Mouse (Mus musculus): Measurements from ENCODE around the gene Camk2g. TPM values are rescaled to one million over a fixed set of nuclear protein-coding genes. Genes with fewer than 3 reads are reported as not detected.
A peak's percentile ranks its signal among the peaks of the same experiment; 100 is the strongest.

The Camk2g gene
- polyA plus RNA-seq, 2 experiments, result 3.9 to 5.4 TPM

DNA sequence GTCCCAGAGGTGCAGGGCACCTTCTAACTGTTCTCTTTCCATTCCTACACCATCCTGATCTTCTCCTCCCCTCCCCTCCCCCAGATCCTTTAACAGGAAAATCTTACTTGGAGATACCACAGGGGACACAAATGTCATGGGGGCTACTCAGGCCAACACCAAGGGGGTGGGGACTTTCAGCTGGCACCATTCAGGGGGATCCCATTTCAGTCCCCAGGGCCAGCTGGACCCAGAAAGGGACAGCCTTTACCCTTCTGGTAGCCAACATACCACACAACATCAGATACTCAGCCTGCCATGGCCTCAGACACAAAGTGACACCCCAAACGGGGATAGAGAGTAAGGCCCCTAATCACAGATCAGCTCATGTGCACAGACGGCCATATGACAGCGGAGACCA is 5.7 kb downstream of the Camk2g start:
- 59% methylated on average over 3 of the region's 3 CpGs for WGBS (ENCODE audit: insufficient replicate concordance)
- Histone ChIP-seq H3K4me2 (ENCODE audit: low read depth) (no peak overlapping the region), H3K9me3 (ENCODE audit: control insufficient read depth, low read length) (no peaks in the 10 kb centered on the region), H3K36me3 (replicated peaks; ENCODE audit: control insufficient read depth, insufficient read depth, low read depth) (no peaks in the 10 kb centered on the region), H3K4me1 (replicated peaks; ENCODE audit: control insufficient read depth in 2 of 2, insufficient read depth in 2 of 2, low read length in 1 of 2) (peaks cover 0 to 24% of the 10 kb centered on the region in 2 experiments; a peak in 2 of 4 replicates), H3K9ac (replicated peaks) (no peak overlapping the region), H3K27ac (no peak overlapping the region), H3K27me3 (ENCODE audit: control insufficient read depth, insufficient read depth, low read length) (no peaks in the 10 kb centered on the region), H3K4me3 (ENCODE audit: insufficient read depth in 1 of 2, low read depth in 2 of 2, low read length in 2 of 2) (no peak overlapping the region)
- no peak for ATAC-seq (ENCODE audit: insufficient read depth)
- TF ChIP-seq CTCF (IDR thresholded peaks at IDR 0.05; ENCODE audit: low read depth) (no peak), EP300 (IDR thresholded peaks at IDR 0.05; ENCODE audit: low read depth) (no peak)
- DNase-seq (ENCODE audit: low read depth in 3 of 3, low spot score in 3 of 3), result no peak

DNA sequence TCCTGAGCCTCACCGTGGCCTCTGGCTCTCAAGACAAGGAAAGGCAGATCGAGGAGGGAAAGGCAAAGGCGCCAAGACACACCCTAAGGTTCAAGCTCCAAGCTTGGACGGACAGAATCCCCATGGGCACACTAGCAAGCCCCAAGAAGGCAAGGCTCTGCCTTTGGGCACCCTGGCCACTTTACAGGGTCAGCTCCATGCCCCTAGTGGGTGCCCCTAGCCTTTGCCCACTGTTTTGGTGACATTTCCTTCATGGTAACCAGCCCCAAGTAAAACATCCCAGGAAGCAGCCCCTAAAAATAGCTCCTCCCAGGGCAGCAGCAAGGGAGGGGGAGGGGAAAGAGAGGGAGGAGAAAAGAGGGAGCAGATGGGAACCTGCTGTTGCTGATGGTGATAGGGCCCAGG is 7.3 kb downstream of the Camk2g start:
- no peak overlapping the region for H3K4me3 ChIP-seq (ENCODE audit: insufficient read depth in 1 of 2, low read depth in 2 of 2, low read length in 2 of 2)
- ATAC-seq (ENCODE audit: insufficient read depth) (no peak), DNase-seq (ENCODE audit: low read depth in 3 of 3, low spot score in 3 of 3) (no peak)
- no peak for TF ChIP-seq CTCF (IDR thresholded peaks at IDR 0.05; ENCODE audit: low read depth)
- H3K9ac ChIP-seq (replicated peaks), result no peak overlapping the region
- H3K27ac ChIP-seq, result no peak overlapping the region
- H3K4me2 ChIP-seq (ENCODE audit: low read depth), result no peak overlapping the region
- no peaks in the 10 kb centered on the region for H3K9me3 ChIP-seq (ENCODE audit: control insufficient read depth, low read length)
- H3K36me3 ChIP-seq (replicated peaks; ENCODE audit: control insufficient read depth, insufficient read depth, low read depth), result no peaks in the 10 kb centered on the region
- 50% methylated on average over 4 of the region's 4 CpGs for WGBS (ENCODE audit: insufficient replicate concordance)
- no peaks in the 10 kb centered on the region for H3K27me3 ChIP-seq (ENCODE audit: control insufficient read depth, insufficient read depth, low read length)
- peaks cover 0 to 18% of the 10 kb centered on the region in 2 experiments; a peak in 2 of 4 replicates for H3K4me1 ChIP-seq (replicated peaks; ENCODE audit: control insufficient read depth in 2 of 2, insufficient read depth in 2 of 2, low read length in 1 of 2)

DNA sequence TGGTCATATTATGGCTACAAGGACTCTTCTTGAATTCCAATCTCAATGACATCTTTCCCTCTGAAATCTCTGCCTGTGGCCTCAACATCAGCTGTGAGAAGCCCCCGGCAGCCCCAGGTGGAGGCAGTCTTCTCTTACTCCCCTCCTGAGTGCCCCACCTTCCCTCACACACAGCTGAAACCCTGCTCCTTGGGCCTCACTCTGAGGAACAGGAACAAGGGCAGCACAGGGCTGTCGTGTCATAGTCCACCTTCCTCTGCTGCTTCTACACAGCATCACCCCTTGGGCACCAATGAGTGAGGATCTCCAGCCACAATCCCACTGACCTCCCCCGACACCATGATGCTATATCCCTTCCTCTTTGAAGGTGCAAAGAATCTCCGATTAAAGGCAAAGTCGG is 7.9 kb downstream of the Camk2g start:
- DNase-seq (ENCODE audit: low read depth in 3 of 3, low spot score in 3 of 3), result no peak
- H3K9me3 ChIP-seq (ENCODE audit: control insufficient read depth, low read length), result no peaks in the 10 kb centered on the region
- ATAC-seq (ENCODE audit: insufficient read depth), result no peak
- no peak overlapping the region for H3K27ac ChIP-seq
- peaks cover 0 to 18% of the 10 kb centered on the region in 2 experiments; a peak in 2 of 4 replicates for H3K4me1 ChIP-seq (replicated peaks; ENCODE audit: control insufficient read depth in 2 of 2, insufficient read depth in 2 of 2, low read length in 1 of 2)
- H3K9ac ChIP-seq (replicated peaks), result no peak overlapping the region
- no peak overlapping the region for H3K4me2 ChIP-seq (ENCODE audit: low read depth)
- H3K27me3 ChIP-seq (ENCODE audit: control insufficient read depth, insufficient read depth, low read length), result no peaks in the 10 kb centered on the region
- no peaks in the 10 kb centered on the region for H3K36me3 ChIP-seq (replicated peaks; ENCODE audit: control insufficient read depth, insufficient read depth, low read depth)
- WGBS (ENCODE audit: insufficient replicate concordance), result 47% methylated on average over 5 of the region's 5 CpGs
- H3K4me3 ChIP-seq (ENCODE audit: insufficient read depth in 1 of 2, low read depth in 2 of 2, low read length in 2 of 2), result no peak overlapping the region
- no peak for TF ChIP-seq CTCF (IDR thresholded peaks at IDR 0.05; ENCODE audit: low read depth)

DNA sequence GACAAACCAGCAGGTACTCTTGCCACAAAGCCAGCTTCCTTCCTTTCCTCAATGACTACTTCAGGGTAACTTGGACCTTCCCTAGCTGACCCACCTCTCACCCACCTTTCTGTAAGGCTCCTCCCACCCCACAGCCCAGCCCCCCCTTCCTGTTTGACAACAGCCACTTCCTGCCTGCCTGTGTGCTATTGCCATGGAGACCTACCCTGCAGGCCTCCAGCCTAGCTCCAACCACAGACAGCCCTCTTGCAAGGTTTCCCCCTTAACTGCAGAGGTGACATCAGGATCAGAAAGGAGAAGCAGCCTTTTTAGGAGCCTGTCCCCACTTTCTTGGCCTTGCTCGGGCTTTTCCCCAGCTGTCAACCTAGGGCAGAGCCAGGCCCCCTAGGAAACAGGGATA is 8.7 kb downstream of the Camk2g start:
- ATAC-seq (ENCODE audit: insufficient read depth) (0 out of 2 replicates have a peak, but pooled peaks have one; percentile 18), DNase-seq (ENCODE audit: low read depth in 3 of 3, low spot score in 3 of 3) (peak in 2 of 3 experiments; percentile 26 to 27)
- Histone ChIP-seq H3K27ac (no peak overlapping the region), H3K4me2 (ENCODE audit: low read depth) (no peak overlapping the region), H3K4me3 (ENCODE audit: insufficient read depth in 1 of 2, low read depth in 2 of 2, low read length in 2 of 2) (no peak overlapping the region), H3K27me3 (ENCODE audit: control insufficient read depth, insufficient read depth, low read length) (no peaks in the 10 kb centered on the region), H3K9me3 (ENCODE audit: control insufficient read depth, low read length) (no peaks in the 10 kb centered on the region), H3K9ac (replicated peaks) (no peak overlapping the region), H3K4me1 (replicated peaks; ENCODE audit: control insufficient read depth in 2 of 2, insufficient read depth in 2 of 2, low read length in 1 of 2) (peaks cover 0 to 18% of the 10 kb centered on the region in 2 experiments; a peak in 2 of 4 replicates), H3K36me3 (replicated peaks; ENCODE audit: control insufficient read depth, insufficient read depth, low read depth) (no peaks in the 10 kb centered on the region; the same call in 1 of the 2 replicates)
- TF ChIP-seq EP300 (IDR thresholded peaks at IDR 0.05; ENCODE audit: low read depth) (no peak), CTCF (IDR thresholded peaks at IDR 0.05; ENCODE audit: low read depth) (no peak)
- 42% methylated on average over 1 of the region's 1 CpGs for WGBS (ENCODE audit: insufficient replicate concordance)

DNA sequence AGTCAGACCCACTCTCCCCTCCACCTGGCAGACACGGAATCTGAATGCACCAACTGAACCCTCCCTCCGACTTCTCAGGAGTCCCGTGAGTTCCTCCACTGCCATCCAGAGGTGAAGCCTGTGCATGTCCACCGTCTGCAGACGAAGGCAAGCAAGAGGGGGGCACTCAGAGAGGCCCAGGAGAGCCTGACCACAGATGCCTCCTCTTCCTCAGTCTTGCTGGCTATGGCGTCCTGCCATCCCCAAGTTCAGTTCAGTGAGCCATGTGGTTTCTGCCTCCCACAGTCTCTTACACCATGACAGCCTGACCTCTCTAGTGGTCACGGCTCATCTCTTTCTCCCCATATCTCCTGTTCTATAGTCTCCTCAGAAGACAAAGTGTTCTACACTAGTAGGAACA is 9.2 kb downstream of the Camk2g start:
- 49% methylated on average over 7 of the region's 7 CpGs for WGBS (ENCODE audit: insufficient replicate concordance)
- no peaks in the 10 kb centered on the region; the same call in 1 of the 2 replicates for H3K36me3 ChIP-seq (replicated peaks; ENCODE audit: control insufficient read depth, insufficient read depth, low read depth)
- peaks cover 0 to 18% of the 10 kb centered on the region in 2 experiments; a peak in 2 of 4 replicates for H3K4me1 ChIP-seq (replicated peaks; ENCODE audit: control insufficient read depth in 2 of 2, insufficient read depth in 2 of 2, low read length in 1 of 2)
- H3K27ac ChIP-seq, result no peak overlapping the region
- no peak overlapping the region for H3K4me3 ChIP-seq (ENCODE audit: insufficient read depth in 1 of 2, low read depth in 2 of 2, low read length in 2 of 2)
- no peak overlapping the region for H3K4me2 ChIP-seq (ENCODE audit: low read depth)
- no peak for ATAC-seq (ENCODE audit: insufficient read depth)
- no peak overlapping the region for H3K9ac ChIP-seq (replicated peaks)
- H3K27me3 ChIP-seq (ENCODE audit: control insufficient read depth, insufficient read depth, low read length), result no peaks in the 10 kb centered on the region
- H3K9me3 ChIP-seq (ENCODE audit: control insufficient read depth, low read length), result no peaks in the 10 kb centered on the region
- no peak for DNase-seq (ENCODE audit: low read depth in 3 of 3, low spot score in 3 of 3)
- TF ChIP-seq EP300 (IDR thresholded peaks at IDR 0.05; ENCODE audit: low read depth) (no peak), CTCF (IDR thresholded peaks at IDR 0.05; ENCODE audit: low read depth) (peak; percentile 21; the same call in 1 of the 2 replicates)

Data from liver, embryonic 14.5 days (tissue).